Mouse (Mus musculus): ENCODE data around the gene Dlgap4.

DNA sequence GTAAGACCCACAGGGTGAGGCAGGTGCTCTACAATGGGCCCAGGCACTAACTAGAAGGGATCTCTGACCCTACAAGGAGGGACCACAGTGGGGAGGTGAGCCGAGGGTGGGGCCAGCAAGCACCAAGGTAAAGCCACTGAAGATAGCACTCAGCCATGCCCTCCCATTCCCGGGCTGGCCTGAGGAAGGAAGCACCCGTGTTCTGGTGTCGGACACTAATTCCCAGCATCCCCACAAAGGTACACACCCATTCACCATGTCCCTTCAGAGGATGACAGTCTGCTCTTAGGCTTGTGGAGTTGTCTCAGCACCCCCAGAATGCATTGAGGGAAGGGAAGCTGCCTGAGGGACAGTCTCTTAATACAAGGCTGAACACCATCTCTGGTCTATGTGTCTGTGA, 167.8 kb downstream of the Dlgap4 start:
- TF ChIP-seq CTCF (conservative IDR thresholded peaks at IDR 0.05; ENCODE audit: low read length), result no peak
- TF ChIP-seq NANOG (IDR thresholded peaks at IDR 0.05; ENCODE audit: borderline replicate concordance, low read length), result no peak
